In genomic region chr12:104114921-104115579, GRCm38 (mm10) we compare ENCODE assay signal across 32 mouse cellular contexts. TPM values are rescaled to one million over a fixed set of nuclear protein-coding genes. Genes with fewer than 3 reads are reported as not detected.
DNase-seq lines count a peak whose midpoint lies in the region; ATAC-seq and TF ChIP-seq lines count a peak whose summit lies in the region.
"Had no signal": no experiment of that assay in that cellular context is flagged by ENCODE, and none has a peak within 500 bp of the region (broad histone marks: within the 10 kb centered on the region; RNA-seq: fewer than 3 reads in every experiment).

No protein-coding gene starts in this region.

- H3K27ac ChIP-seq in kidney, embryonic 16.5 days (ENCODE audit: low read length), result no peak overlapping the region
- H3K27ac ChIP-seq in midbrain, embryonic 14.5 days (replicated peaks; ENCODE audit: low read depth, low read length), result no peak overlapping the region
- no peak overlapping the region for H3K27ac ChIP-seq in midbrain, postnatal 0 days (ENCODE audit: low read depth, low read length)
- H3K27ac ChIP-seq: embryonic facial prominence, embryonic 13.5 days; heart, embryonic 10.5 days; hindbrain, embryonic 15.5 days; midbrain, embryonic 13.5 days; neural tube, embryonic 13.5 days had no signal

- H3K4me2 ChIP-seq in kidney, embryonic 16.5 days (replicated peaks; ENCODE audit: low read depth, low read length), result no peak overlapping the region
- no peak overlapping the region for H3K4me2 ChIP-seq in midbrain, embryonic 14.5 days (ENCODE audit: low read length)
- H3K4me2 ChIP-seq in midbrain, postnatal 0 days (ENCODE audit: low read depth, low read length, poor library complexity, severe bottlenecking), result no peak overlapping the region
- H3K4me2 ChIP-seq: embryonic facial prominence, embryonic 13.5 days; hindbrain, embryonic 15.5 days; midbrain, embryonic 13.5 days; neural tube, embryonic 13.5 days had no signal

- no peaks in the 10 kb centered on the region for H3K36me3 ChIP-seq in kidney, embryonic 16.5 days (ENCODE audit: insufficient read depth, low read length)
- no peaks in the 10 kb centered on the region for H3K36me3 ChIP-seq in midbrain, embryonic 14.5 days (ENCODE audit: control insufficient read depth, insufficient read depth, low read length)
- no peaks in the 10 kb centered on the region for H3K36me3 ChIP-seq in midbrain, postnatal 0 days (ENCODE audit: insufficient read depth, low read length)
- H3K36me3 ChIP-seq: embryonic facial prominence, embryonic 13.5 days; heart, embryonic 10.5 days; hindbrain, embryonic 15.5 days; midbrain, embryonic 13.5 days; neural tube, embryonic 13.5 days had no signal

- H3K4me1 ChIP-seq in kidney, embryonic 16.5 days (ENCODE audit: insufficient read depth, low read length), result no peaks in the 10 kb centered on the region
- H3K4me1 ChIP-seq in midbrain, embryonic 14.5 days (ENCODE audit: control insufficient read depth, insufficient read depth, low read length), result no peaks in the 10 kb centered on the region
- H3K4me1 ChIP-seq in midbrain, postnatal 0 days (ENCODE audit: insufficient read depth, low read length), result no peaks in the 10 kb centered on the region
- H3K4me1 ChIP-seq: embryonic facial prominence, embryonic 13.5 days; heart, embryonic 10.5 days; hindbrain, embryonic 15.5 days; midbrain, embryonic 13.5 days; neural tube, embryonic 13.5 days had no signal

- ATAC-seq in kidney, embryonic 16.5 days (ENCODE audit: low FRiP score, low TSS enrichment), result no peak
- no peak for ATAC-seq in midbrain, embryonic 14.5 days (ENCODE audit: low FRiP score, low TSS enrichment)
- ATAC-seq in midbrain, postnatal 0 days (ENCODE audit: low FRiP score), result no peak
- ATAC-seq: forebrain, embryonic 14.5 days; midbrain, embryonic 13.5 days had no signal

- H3K27me3 ChIP-seq in kidney, embryonic 16.5 days (ENCODE audit: insufficient read depth, low read length), result no peaks in the 10 kb centered on the region
- H3K27me3 ChIP-seq in midbrain, embryonic 14.5 days (ENCODE audit: control insufficient read depth, insufficient read depth, low read length), result no peaks in the 10 kb centered on the region
- H3K27me3 ChIP-seq in midbrain, postnatal 0 days (ENCODE audit: insufficient read depth, low read length), result no peaks in the 10 kb centered on the region
- H3K27me3 ChIP-seq: embryonic facial prominence, embryonic 13.5 days; hindbrain, embryonic 15.5 days; midbrain, embryonic 13.5 days; neural tube, embryonic 13.5 days had no signal

- WGBS in kidney, embryonic 16.5 days, result 48% methylated on average over 3 of the region's 3 CpGs
- 65% methylated on average over 3 of the region's 3 CpGs for WGBS in midbrain, embryonic 14.5 days
- 61% methylated on average over 3 of the region's 3 CpGs for WGBS in midbrain, postnatal 0 days

- H3K4me3 ChIP-seq in kidney, embryonic 16.5 days (ENCODE audit: low read length), result no peak overlapping the region
- H3K4me3 ChIP-seq in midbrain, embryonic 14.5 days (replicated peaks; ENCODE audit: low read depth, low read length), result no peak overlapping the region
- H3K4me3 ChIP-seq in midbrain, postnatal 0 days (ENCODE audit: low read depth, low read length), result no peak overlapping the region
- H3K4me3 ChIP-seq: embryonic facial prominence, embryonic 13.5 days; heart, embryonic 10.5 days; hindbrain, embryonic 15.5 days; midbrain, embryonic 13.5 days; neural tube, embryonic 13.5 days had no signal

- TF ChIP-seq CTCF in midbrain, postnatal 0 days (IDR thresholded peaks at IDR 0.05), result no peak

- no peak overlapping the region for H3K9ac ChIP-seq in kidney, embryonic 16.5 days (replicated peaks; ENCODE audit: low read length)
- no peak overlapping the region for H3K9ac ChIP-seq in midbrain, embryonic 14.5 days (replicated peaks; ENCODE audit: low read length)
- no peak overlapping the region for H3K9ac ChIP-seq in midbrain, postnatal 0 days (replicated peaks; ENCODE audit: low read length, poor library complexity, severe bottlenecking)
- H3K9ac ChIP-seq: embryonic facial prominence, embryonic 13.5 days; hindbrain, embryonic 15.5 days; midbrain, embryonic 13.5 days; neural tube, embryonic 13.5 days had no signal

- peak; percentile 3 for DNase-seq in embryo, embryonic 11.5 days (ENCODE audit: low read depth, low spot score)
- no peak for DNase-seq in embryo, embryonic 10 days (ENCODE audit: low spot score)
- DNase-seq in kidney, postnatal 14 days, result peak; percentile 42
- peak; percentile 1 for DNase-seq in midbrain, embryonic 14.5 days
- DNase-seq in midbrain, postnatal 0 days (ENCODE audit: low spot score), result no peak
- peak; percentile 41 for DNase-seq in mesoderm, embryonic 11.5 days (ENCODE audit: low read depth, low spot score)
- no peak for DNase-seq in ovary, postnatal 36 days (ENCODE audit: low spot score)
- DNase-seq: cerebellum, adult 8-10 months; lung, postnatal 14 days had no signal

- no peaks in the 10 kb centered on the region for H3K9me3 ChIP-seq in kidney, embryonic 16.5 days (ENCODE audit: low read length)
- no peaks in the 10 kb centered on the region for H3K9me3 ChIP-seq in midbrain, embryonic 14.5 days (ENCODE audit: control insufficient read depth, low read length)
- no peaks in the 10 kb centered on the region for H3K9me3 ChIP-seq in midbrain, postnatal 0 days (ENCODE audit: low read length)
- H3K9me3 ChIP-seq: embryonic facial prominence, embryonic 13.5 days; heart, embryonic 10.5 days; hindbrain, embryonic 15.5 days; midbrain, embryonic 13.5 days; neural tube, embryonic 13.5 days had no signal

RNA-seq across cellular contexts. Expression of gene Serpina3a, which starts 2.5 kb away (rescaled TPM):
- polyA plus RNA-seq in kidney, embryonic 16.5 days (2015; fragmentation: Nextera tagmentation; extraction: Ambion mirVana), result not detected in 2 replicates
- polyA plus RNA-seq in midbrain, embryonic 14.5 days (2014; fragmentation: Nextera tagmentation; extraction: Ambion mirVana), result not detected in 2 replicates
- not detected in 2 replicates for total RNA-seq in midbrain, postnatal 0 days (2014; rRNA removed)
- not detected in 2 replicates for polyA plus RNA-seq in midbrain, postnatal 0 days (2015; fragmentation: Nextera tagmentation; extraction: Ambion mirVana)
- total RNA-seq: adrenal gland, adult 18-20 months; gastrocnemius, adult 8-10 months; hematopoietic stem cell, adult 5-6 weeks; layer of hippocampus, adult 18-20 months; layer of hippocampus, postnatal 14 days; left cerebral cortex, postnatal 10 days; liver, adult 2 months; megakaryocyte, adult 5-6 weeks had no signal
- polyA plus RNA-seq: cortical plate, adult 2 months; embryonic facial prominence, embryonic 13.5 days; forebrain, embryonic 14.5 days; gonadal fat pad, adult 2 months; heart, embryonic 10.5 days; heart, postnatal 0 days; hindbrain, embryonic 15.5 days; intestine, embryonic 14.5 days; limb, embryonic 11.5 days; liver, adult 2 months; liver, embryonic 16.5 days; midbrain, embryonic 13.5 days; neural tube, embryonic 13.5 days; spleen, adult 2 months; urinary bladder, adult 2 months had no signal

RNA-seq across cellular contexts. Expression of gene Serpina3b, which starts 12.7 kb away (rescaled TPM):
- not detected in 2 replicates for polyA plus RNA-seq in kidney, embryonic 16.5 days (2015; fragmentation: Nextera tagmentation; extraction: Ambion mirVana)
- polyA plus RNA-seq in midbrain, embryonic 14.5 days (2014; fragmentation: Nextera tagmentation; extraction: Ambion mirVana), result not detected in 2 replicates
- total RNA-seq in midbrain, postnatal 0 days (2014; rRNA removed), result not detected in 2 replicates
- polyA plus RNA-seq in midbrain, postnatal 0 days (2015; fragmentation: Nextera tagmentation; extraction: Ambion mirVana), result not detected in 2 replicates
- total RNA-seq: gastrocnemius, adult 8-10 months; hematopoietic stem cell, adult 5-6 weeks; layer of hippocampus, adult 18-20 months; layer of hippocampus, postnatal 14 days; left cerebral cortex, postnatal 10 days; megakaryocyte, adult 5-6 weeks had no signal
- polyA plus RNA-seq: cortical plate, adult 2 months; embryonic facial prominence, embryonic 13.5 days; forebrain, embryonic 14.5 days; heart, postnatal 0 days; hindbrain, embryonic 15.5 days; intestine, embryonic 14.5 days; limb, embryonic 11.5 days; liver, adult 2 months; midbrain, embryonic 13.5 days; neural tube, embryonic 13.5 days had no signal

RNA-seq across cellular contexts. Expression of gene Serpina5, which starts 14.1 kb away (rescaled TPM):
- polyA plus RNA-seq in kidney, embryonic 16.5 days (2015; fragmentation: Nextera tagmentation; extraction: Ambion mirVana), result 0.07 TPM in 1 of 2 replicates, not detected in the other
- not detected in 2 replicates for polyA plus RNA-seq in midbrain, embryonic 14.5 days (2014; fragmentation: Nextera tagmentation; extraction: Ambion mirVana)
- total RNA-seq in midbrain, postnatal 0 days (2014; rRNA removed), result not detected in 2 replicates
- polyA plus RNA-seq in midbrain, postnatal 0 days (2015; fragmentation: Nextera tagmentation; extraction: Ambion mirVana), result not detected in 2 replicates
- total RNA-seq: gastrocnemius, adult 8-10 months; hematopoietic stem cell, adult 5-6 weeks; layer of hippocampus, adult 18-20 months; layer of hippocampus, postnatal 14 days; left cerebral cortex, postnatal 10 days; liver, adult 2 months; megakaryocyte, adult 5-6 weeks had no signal
- polyA plus RNA-seq: cortical plate, adult 2 months; embryonic facial prominence, embryonic 13.5 days; forebrain, embryonic 14.5 days; heart, postnatal 0 days; hindbrain, embryonic 15.5 days; intestine, embryonic 14.5 days; limb, embryonic 11.5 days; midbrain, embryonic 13.5 days; neural tube, embryonic 13.5 days; spleen, adult 2 months; urinary bladder, adult 2 months had no signal

RNA-seq across cellular contexts. Expression of gene Serpina3c, which starts 38.6 kb away (rescaled TPM):
- not detected in 2 replicates for polyA plus RNA-seq in kidney, embryonic 16.5 days (2015; fragmentation: Nextera tagmentation; extraction: Ambion mirVana)
- not detected in 2 replicates for polyA plus RNA-seq in midbrain, embryonic 14.5 days (2014; fragmentation: Nextera tagmentation; extraction: Ambion mirVana)
- not detected in 2 replicates for total RNA-seq in midbrain, postnatal 0 days (2014; rRNA removed)
- polyA plus RNA-seq in midbrain, postnatal 0 days (2015; fragmentation: Nextera tagmentation; extraction: Ambion mirVana), result not detected in 2 replicates
- total RNA-seq: hematopoietic stem cell, adult 5-6 weeks; left cerebral cortex, postnatal 10 days; liver, adult 2 months had no signal
- polyA plus RNA-seq: embryonic facial prominence, embryonic 13.5 days; forebrain, embryonic 14.5 days; heart, embryonic 10.5 days; hindbrain, embryonic 15.5 days; intestine, embryonic 14.5 days; limb, embryonic 11.5 days; liver, adult 2 months; midbrain, embryonic 13.5 days; neural tube, embryonic 13.5 days had no signal

Comparison
In these comparisons a context has a peak if more than half of its experiments do, and no peak if none do; other contexts are left out.
1. DNase-seq: peak in embryo, embryonic 11.5 days (single experiment), kidney, postnatal 14 days (single experiment), midbrain, embryonic 14.5 days (single experiment) and mesoderm, embryonic 11.5 days (single experiment); none in embryo, embryonic 10 days (single experiment), midbrain, postnatal 0 days (single experiment) and ovary, postnatal 36 days (single experiment).